Mouse (Mus musculus) kidney, embryonic 16.5 days (tissue): ENCODE measurements at regions not wholly inside any gene's neighbourhood (a gene's known extent, or its start where the extent isn't known, plus 50 kb on each side); places are given as distances from the start of the nearest gene placed in this dataset.

ENCODE experiments used
- ATAC-seq: fragments of 200-750 bp; cut with Nextera tagmentation; 2 replicates; pipeline ENCODE4 v1.8.0; 2017; ENCODE audit warnings: moderate TSS enrichment; ENCODE audit not compliant: low FRiP score, low TSS enrichment
- H3K27ac ChIP-seq: fragments of 300-500 bp; sonication (generic); 2 replicates; pipeline ENCODE4 v1.5.1; 2014; ENCODE audit warnings: low read length
- H3K27me3 ChIP-seq: fragments of 300-500 bp; sonication (generic); 2 replicates; pipeline ENCODE4 v1.6.1; 2014; ENCODE audit warnings: low read length, control low read depth, mixed read lengths; ENCODE audit not compliant: insufficient read depth
- H3K36me3 ChIP-seq: fragments of 300-500 bp; sonication (generic); 2 replicates; pipeline ENCODE4 v1.6.1; 2014; ENCODE audit warnings: low read length, control low read depth, mixed read lengths; ENCODE audit not compliant: insufficient read depth
- H3K4me1 ChIP-seq: fragments of 300-500 bp; sonication (generic); 2 replicates; pipeline ENCODE4 v1.6.1; 2014; ENCODE audit warnings: low read length, control low read depth, mixed read lengths; ENCODE audit not compliant: insufficient read depth
- H3K4me2 ChIP-seq: fragments of 300-500 bp; sonication (generic); replicated peaks from 2 replicates; pipeline ENCODE4 v1.6.1; 2014; ENCODE audit warnings: low read depth, low read length
- H3K4me3 ChIP-seq: fragments of 300-500 bp; sonication (generic); 2 replicates; pipeline ENCODE4 v1.5.1; 2014; ENCODE audit warnings: mild to moderate bottlenecking, low read length
- H3K9ac ChIP-seq: fragments of 300-500 bp; sonication (generic); replicated peaks from 2 replicates; pipeline ENCODE4 v1.6.1; 2014; ENCODE audit warnings: low read length
- H3K9me3 ChIP-seq: fragments of 300-500 bp; sonication (generic); 2 replicates; pipeline ENCODE4 v1.6.1; 2016; ENCODE audit warnings: low read length, control low read depth
- whole genome bisulfite sequencing: fragments of 180-500 bp; shearing (Covaris S2); extraction: QIAGEN DNeasy Blood & Tissue Kit; methylation state at CpG from one replicate; pipeline ENCODE4 v1.1.7; 2014; 5-methylcytosine and 5-hydroxymethylcytosine counted together

GRCm38 (mm10) chr16:12954028-12954427, 155.5 kb upstream of the Ercc4 start:
- Histone ChIP-seq H3K4me1 (no peaks in the 10 kb centered on the region), H3K4me3 (no peak overlapping the region), H3K9ac (no peak overlapping the region), H3K9me3 (no peaks in the 10 kb centered on the region), H3K36me3 (no peaks in the 10 kb centered on the region), H3K4me2 (no peak overlapping the region), H3K27me3 (no peaks in the 10 kb centered on the region), H3K27ac (no peak overlapping the region)
- WGBS = 61% methylated on average over 8 of the region's 8 CpGs
- no peak for ATAC-seq

GRCm38 (mm10) chr16:12956416-12956815, 153.1 kb upstream of the Ercc4 start:
- H3K9ac ChIP-seq = no peak overlapping the region
- no peaks in the 10 kb centered on the region for H3K4me1 ChIP-seq
- no peak for ATAC-seq
- H3K27ac ChIP-seq = no peak overlapping the region
- H3K4me3 ChIP-seq = no peak overlapping the region
- WGBS = 56% methylated on average over 3 of the region's 3 CpGs
- H3K27me3 ChIP-seq = no peaks in the 10 kb centered on the region
- H3K36me3 ChIP-seq = no peaks in the 10 kb centered on the region
- H3K9me3 ChIP-seq = no peaks in the 10 kb centered on the region
- no peak overlapping the region for H3K4me2 ChIP-seq

- H3K4me2 ChIP-seq = no peak overlapping the region
- whole genome bisulfite sequencing = 68% methylated on average over 5 of the region's 5 CpGs
Measured at GRCm38 (mm10) chr16:12960885-12961284, 148.6 kb upstream of the Ercc4 start.

GRCm38 (mm10) chr16:12982681-12983080, 126.8 kb upstream of the Ercc4 start:
- 63% methylated on average over 1 of the region's 1 CpGs for WGBS
- no peak overlapping the region for H3K4me3 ChIP-seq
- no peaks in the 10 kb centered on the region for H3K27me3 ChIP-seq
- no peaks in the 10 kb centered on the region for H3K36me3 ChIP-seq
- H3K4me1 ChIP-seq = no peaks in the 10 kb centered on the region
- no peak overlapping the region for H3K9ac ChIP-seq
- ATAC-seq = no peak
- no peak overlapping the region for H3K27ac ChIP-seq
- no peak overlapping the region for H3K4me2 ChIP-seq
- no peaks in the 10 kb centered on the region for H3K9me3 ChIP-seq

More at GRCm38 (mm10) chr16:12960885-12961284, 148.6 kb upstream of the Ercc4 start:
- H3K4me1 ChIP-seq = no peaks in the 10 kb centered on the region
- H3K27ac ChIP-seq = no peak overlapping the region
- H3K9me3 ChIP-seq = no peaks in the 10 kb centered on the region
- no peaks in the 10 kb centered on the region for H3K27me3 ChIP-seq
- H3K4me3 ChIP-seq = no peak overlapping the region
- H3K9ac ChIP-seq = no peak overlapping the region
- no peaks in the 10 kb centered on the region for H3K36me3 ChIP-seq
- ATAC-seq = no peak

- H3K36me3 ChIP-seq = no peaks in the 10 kb centered on the region
- no peak overlapping the region for H3K27ac ChIP-seq
- H3K27me3 ChIP-seq = no peaks in the 10 kb centered on the region
- H3K4me1 ChIP-seq = 0 out of 2 replicates have a peak, but pooled peaks cover 4% of the 10 kb centered on the region
- H3K9ac ChIP-seq = no peak overlapping the region
- H3K4me2 ChIP-seq = no peak overlapping the region
- no peak overlapping the region for H3K4me3 ChIP-seq
- 24% methylated on average over 1 of the region's 1 CpGs for WGBS
- peak; percentile 86; the same call in 1 of the 2 replicates for ATAC-seq
- no peaks in the 10 kb centered on the region for H3K9me3 ChIP-seq
Measured at GRCm38 (mm10) chr16:13001288-13001880, 108.1 kb upstream of the Ercc4 start.

GRCm38 (mm10) chr16:13012863-13013262, 96.6 kb upstream of the Ercc4 start:
- 73% methylated on average over 5 of the region's 5 CpGs for WGBS
- no peak overlapping the region for H3K4me2 ChIP-seq
- no peak overlapping the region for H3K4me3 ChIP-seq
- H3K9ac ChIP-seq = no peak overlapping the region
- H3K9me3 ChIP-seq = no peaks in the 10 kb centered on the region
- no peaks in the 10 kb centered on the region for H3K27me3 ChIP-seq
- no peaks in the 10 kb centered on the region for H3K4me1 ChIP-seq
- no peak overlapping the region for H3K27ac ChIP-seq
- no peaks in the 10 kb centered on the region for H3K36me3 ChIP-seq
- no peak for ATAC-seq

GRCm38 (mm10) chr16:13013891-13014644, 95.4 kb upstream of the Ercc4 start:
- Histone ChIP-seq H3K36me3 (no peaks in the 10 kb centered on the region), H3K9me3 (no peaks in the 10 kb centered on the region), H3K27me3 (no peaks in the 10 kb centered on the region), H3K4me3 (no peak overlapping the region), H3K4me1 (no peaks in the 10 kb centered on the region), H3K9ac (no peak overlapping the region), H3K27ac (no peak overlapping the region), H3K4me2 (no peak overlapping the region)
- 36% methylated on average over 10 of the region's 10 CpGs for WGBS
- ATAC-seq = 0 out of 2 replicates have a peak, but pooled peaks have one; percentile 39

GRCm38 (mm10) chr16:13022875-13023274, 86.6 kb upstream of the Ercc4 start:
- H3K4me1 ChIP-seq = no peaks in the 10 kb centered on the region
- H3K9ac ChIP-seq = no peak overlapping the region
- no peaks in the 10 kb centered on the region for H3K9me3 ChIP-seq
- ATAC-seq = no peak
- no peaks in the 10 kb centered on the region for H3K36me3 ChIP-seq
- WGBS = 54% methylated on average over 4 of the region's 4 CpGs
- no peak overlapping the region for H3K4me2 ChIP-seq
- H3K4me3 ChIP-seq = no peak overlapping the region
- H3K27ac ChIP-seq = no peak overlapping the region
- H3K27me3 ChIP-seq = no peaks in the 10 kb centered on the region

- Histone ChIP-seq H3K9me3 (no peaks in the 10 kb centered on the region), H3K4me1 (0 out of 2 replicates have a peak, but pooled peaks cover 5% of the 10 kb centered on the region), H3K27ac (no peak overlapping the region), H3K4me3 (no peak overlapping the region), H3K27me3 (no peaks in the 10 kb centered on the region), H3K4me2 (no peak overlapping the region), H3K9ac (no peak overlapping the region), H3K36me3 (no peaks in the 10 kb centered on the region)
- 32% methylated on average over 3 of the region's 3 CpGs for WGBS
- no peak for ATAC-seq
Measured at GRCm38 (mm10) chr16:13025393-13025792, 84.1 kb upstream of the Ercc4 start.

GRCm38 (mm10) chr16:13034136-13034535, 75.3 kb upstream of the Ercc4 start:
- peaks cover 5% of the 10 kb centered on the region; the same call in 1 of the 2 replicates for H3K4me1 ChIP-seq
- WGBS = 75% methylated on average over 5 of the region's 5 CpGs
- H3K9me3 ChIP-seq = no peaks in the 10 kb centered on the region
- ATAC-seq = no peak
- no peak overlapping the region for H3K4me2 ChIP-seq
- H3K27me3 ChIP-seq = no peaks in the 10 kb centered on the region
- no peak overlapping the region for H3K9ac ChIP-seq
- no peak overlapping the region for H3K4me3 ChIP-seq
- H3K36me3 ChIP-seq = no peaks in the 10 kb centered on the region
- no peak overlapping the region for H3K27ac ChIP-seq
